Mouse (Mus musculus): ENCODE data around the gene Wnt10a. TPM values are rescaled to one million over a fixed set of nuclear protein-coding genes. Genes with fewer than 3 reads are reported as not detected.
"Not testable (repeated sequence)": the region's sequence is repeated elsewhere in the genome, so short reads cannot be mapped to it uniquely, and the experiment has no call there.

Wnt10a gene
- total and polyA plus RNA-seq, 3 experiments, result 126 to 187 (median 155) TPM

DNA sequence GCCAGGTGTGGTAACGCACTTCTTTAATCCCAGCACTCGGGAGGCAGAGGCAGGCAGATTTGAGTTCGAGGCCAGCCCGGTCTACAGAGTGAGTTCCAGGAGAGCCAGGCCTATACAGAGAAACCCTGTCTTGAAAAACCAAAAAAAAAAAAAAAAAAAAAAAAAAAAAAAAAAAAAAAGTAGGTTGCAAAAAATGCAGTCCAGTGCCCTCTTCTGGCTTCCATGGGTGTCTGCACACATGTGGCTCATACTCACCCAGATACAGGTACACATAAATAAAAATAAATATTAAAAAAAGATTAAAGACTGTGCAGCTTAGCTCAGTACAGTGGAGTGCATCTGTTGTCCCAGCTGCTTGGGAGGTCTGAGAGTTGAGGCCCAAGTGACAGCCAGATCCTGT is 32.3 kb downstream of the Wnt10a start:
- H3K79me2 ChIP-seq (replicated peaks; ENCODE audit: control insufficient read depth, extremely low read depth, insufficient read depth, poor library complexity, severe bottlenecking); H3K27ac ChIP-seq (ENCODE audit: insufficient read depth, low read depth); H3K9me3 ChIP-seq (replicated peaks; ENCODE audit: low read length); H3K27me3 ChIP-seq (replicated peaks); in situ Hi-C loops (cut with MboI; ENCODE audit: low pct_ligation_motif_present, low pct_unique_long_range_greater_than_20kb, low sequenced_read_pairs); H3K9ac ChIP-seq (ENCODE audit: insufficient read depth, low read depth); dilution Hi-C loops (cut with MboI; ENCODE audit: extremely low pct_ligation_motif_present, extremely low pct_unique_long_range_greater_than_20kb, low sequenced_read_pairs); H3K4me2 ChIP-seq (ENCODE audit: insufficient read depth, low read depth, poor library complexity, severe bottlenecking); H3K4me3 ChIP-seq (replicated peaks in 1 of 3; ENCODE audit: low read depth in 2 of 3, low read length in 2 of 3, poor library complexity in 1 of 3): not testable (repeated sequence)
- DNase-seq (ENCODE audit: extremely low read depth), result peak; percentile 6
- TF ChIP-seq ZNF384 (IDR thresholded peaks at IDR 0.05; ENCODE audit: low read depth, low read length) (peak; percentile 95), CTCF (conservative IDR thresholded peaks at IDR 0.05 in 1 of 2, IDR thresholded peaks at IDR 0.05 in 1 of 2; ENCODE audit: low read depth in 2 of 2, low read length in 2 of 2) (peak in 1 of 2 experiments; percentile 39; a peak in 1 of 4 replicates)
- Histone ChIP-seq H3K36me3 (replicated peaks in 1 of 2; ENCODE audit: control insufficient read depth in 1 of 2, insufficient read depth in 1 of 2, low read length in 1 of 2) (peaks cover 0 to 11% of the 10 kb centered on the region in 2 experiments), H3K4me1 (ENCODE audit: control insufficient read depth in 1 of 2, insufficient read depth in 2 of 2) (peaks cover 0 to 17% of the 10 kb centered on the region in 2 experiments; a peak in 1 of 4 replicates)

DNA sequence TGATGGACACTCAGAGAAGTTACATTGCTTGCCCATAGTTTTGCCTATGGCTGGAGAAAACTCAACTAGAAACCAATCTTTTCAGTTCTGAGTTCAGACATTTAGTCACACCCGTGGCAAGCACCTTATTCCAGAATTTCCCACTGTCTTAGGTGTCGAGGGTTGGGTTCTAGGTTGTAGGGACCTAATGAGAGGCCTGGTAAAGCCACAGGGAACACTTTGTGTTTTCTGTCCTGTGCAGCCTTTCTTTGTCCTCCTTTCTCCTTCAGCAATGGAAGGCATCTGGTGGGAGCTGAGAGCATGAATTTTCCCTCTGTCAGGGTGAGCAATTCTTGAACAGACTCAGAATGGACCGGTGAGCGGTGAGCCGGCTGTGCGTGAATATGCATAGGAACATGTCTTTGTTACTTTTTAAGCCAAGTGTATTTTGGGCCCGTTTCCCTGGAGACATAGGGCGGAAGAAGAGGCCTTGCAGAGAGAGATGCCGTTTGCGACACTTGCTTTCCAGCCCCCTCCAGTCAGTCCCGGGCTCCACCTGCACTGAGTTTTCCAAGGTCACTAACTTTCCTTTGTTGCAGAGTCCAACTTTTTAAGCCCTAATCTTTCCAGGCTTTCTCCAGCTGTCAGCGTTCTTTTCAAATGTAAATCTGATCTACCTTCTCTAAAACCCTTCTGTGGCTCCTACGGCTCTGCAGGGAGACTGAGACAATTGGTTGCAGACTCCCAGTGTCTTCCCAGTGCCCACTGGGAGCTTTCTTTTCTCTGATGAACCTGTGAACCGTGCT is 33.4 kb downstream of the Wnt10a start:
- dilution Hi-C loops (cut with MboI; ENCODE audit: extremely low pct_ligation_motif_present, extremely low pct_unique_long_range_greater_than_20kb, low sequenced_read_pairs), result no loop called here
- no peaks in the 10 kb centered on the region for H3K79me2 ChIP-seq (replicated peaks; ENCODE audit: control insufficient read depth, extremely low read depth, insufficient read depth, poor library complexity, severe bottlenecking)
- DNase-seq (ENCODE audit: extremely low read depth), result peak; percentile 4
- H3K9ac ChIP-seq (ENCODE audit: insufficient read depth, low read depth), result no peak overlapping the region
- no peak overlapping the region for H3K27ac ChIP-seq (ENCODE audit: insufficient read depth, low read depth)
- H3K9me3 ChIP-seq (replicated peaks; ENCODE audit: low read length), result no peaks in the 10 kb centered on the region
- TF ChIP-seq JUND (conservative IDR thresholded peaks at IDR 0.05; ENCODE audit: low read depth, low read length) (no peak), MEF2A (IDR thresholded peaks at IDR 0.05; ENCODE audit: borderline replicate concordance, low read depth, low read length) (no peak), RCOR1 (conservative IDR thresholded peaks at IDR 0.05; ENCODE audit: low read depth, low read length) (no peak)
- in situ Hi-C loops (cut with MboI; ENCODE audit: low pct_ligation_motif_present, low pct_unique_long_range_greater_than_20kb, low sequenced_read_pairs), result no loop called here
- peaks cover 0 to 5% of the 10 kb centered on the region in 2 experiments for H3K36me3 ChIP-seq (replicated peaks in 1 of 2; ENCODE audit: control insufficient read depth in 1 of 2, insufficient read depth in 1 of 2, low read length in 1 of 2)
- peaks cover 0 to 10% of the 10 kb centered on the region in 2 experiments; a peak in 1 of 4 replicates for H3K4me1 ChIP-seq (ENCODE audit: control insufficient read depth in 1 of 2, insufficient read depth in 2 of 2)
- no peak overlapping the region for H3K4me3 ChIP-seq (replicated peaks in 1 of 3; ENCODE audit: low read depth in 2 of 3, low read length in 2 of 3, poor library complexity in 1 of 3)
- no peaks in the 10 kb centered on the region for H3K27me3 ChIP-seq (replicated peaks)
- 0 out of 2 replicates have a peak overlapping the region, but pooled peaks have one; percentile 8 for H3K4me2 ChIP-seq (ENCODE audit: insufficient read depth, low read depth, poor library complexity, severe bottlenecking)

DNA sequence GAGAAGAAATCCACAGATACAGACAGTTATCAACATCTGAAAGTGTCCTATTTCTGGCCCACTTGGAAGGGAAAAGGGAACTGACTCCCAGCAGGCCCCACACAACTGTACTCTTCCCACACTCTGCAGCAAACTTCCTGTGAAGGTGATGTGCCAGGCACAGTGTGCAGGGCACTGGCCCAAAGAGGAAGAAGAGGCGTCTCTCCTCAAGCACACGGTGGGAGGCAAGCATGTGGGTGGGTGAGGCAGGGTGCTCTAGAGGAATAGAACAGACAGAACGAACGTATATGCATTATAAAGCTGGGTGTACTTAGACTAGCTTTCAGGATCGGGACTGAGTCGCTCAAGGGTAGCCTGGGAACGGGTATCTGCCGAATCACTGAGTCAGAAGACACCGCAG is 38.7 kb downstream of the Wnt10a start:
- DNase-seq (ENCODE audit: extremely low read depth), result no peak
- no peak overlapping the region for H3K9ac ChIP-seq (ENCODE audit: insufficient read depth, low read depth)
- H3K79me2 ChIP-seq (replicated peaks; ENCODE audit: control insufficient read depth, extremely low read depth, insufficient read depth, poor library complexity, severe bottlenecking), result no peaks in the 10 kb centered on the region
- H3K4me1 ChIP-seq (ENCODE audit: control insufficient read depth in 1 of 2, insufficient read depth in 2 of 2), result peaks cover 0 to 2% of the 10 kb centered on the region in 2 experiments; a peak in 1 of 4 replicates
- no peaks in the 10 kb centered on the region for H3K36me3 ChIP-seq (replicated peaks in 1 of 2; ENCODE audit: control insufficient read depth in 1 of 2, insufficient read depth in 1 of 2, low read length in 1 of 2)
- TF ChIP-seq MEF2A (IDR thresholded peaks at IDR 0.05; ENCODE audit: borderline replicate concordance, low read depth, low read length) (no peak), USF2 (conservative IDR thresholded peaks at IDR 0.05; ENCODE audit: low read depth, low read length) (no peak), CHD1 (IDR thresholded peaks at IDR 0.05; ENCODE audit: low read depth, low read length) (no peak), SMC3 (IDR thresholded peaks at IDR 0.05; ENCODE audit: low read depth, low read length) (no peak), GABPA (IDR thresholded peaks at IDR 0.05; ENCODE audit: insufficient replicate concordance, low read depth, low read length) (no peak)
- H3K4me3 ChIP-seq (replicated peaks in 1 of 3; ENCODE audit: low read depth in 2 of 3, low read length in 2 of 3, poor library complexity in 1 of 3), result no peak overlapping the region
- no peak overlapping the region for H3K4me2 ChIP-seq (ENCODE audit: insufficient read depth, low read depth, poor library complexity, severe bottlenecking)
- dilution Hi-C loops (cut with MboI; ENCODE audit: extremely low pct_ligation_motif_present, extremely low pct_unique_long_range_greater_than_20kb, low sequenced_read_pairs), result no loop called here
- no peaks in the 10 kb centered on the region for H3K27me3 ChIP-seq (replicated peaks)
- no peak overlapping the region for H3K27ac ChIP-seq (ENCODE audit: insufficient read depth, low read depth)
- in situ Hi-C loops (cut with MboI; ENCODE audit: low pct_ligation_motif_present, low pct_unique_long_range_greater_than_20kb, low sequenced_read_pairs), result no loop called here
- H3K9me3 ChIP-seq (replicated peaks; ENCODE audit: low read length), result peaks cover 6% of the 10 kb centered on the region

Measured in CH12.LX (cell line).